Mouse (Mus musculus): ENCODE data around the gene Fmo3. TPM values are rescaled to one million over a fixed set of nuclear protein-coding genes. Genes with fewer than 3 reads are reported as not detected.

The Fmo3 gene
- total RNA-seq, 2 experiments from 2014 or later = not detected

- H3K4me3 ChIP-seq = no peak overlapping the region
- no peak for TF ChIP-seq CTCF (IDR thresholded peaks at IDR 0.05)
- no peak overlapping the region for H3K27ac ChIP-seq
- no peak for DNase-seq
- intact Hi-C loops (cut with DNase I) = no loop called here
Measured at GRCm38 (mm10) chr1:162916661-162917060, 67.7 kb downstream of the Fmo3 start.

GRCm38 (mm10) chr1:162914932-162915556 is 69.3 kb downstream of the Fmo3 start:
- Histone ChIP-seq H3K4me3 (no peak overlapping the region), H3K27ac (no peak overlapping the region)
- intact Hi-C loops (cut with DNase I) = no loop called here
- DNase-seq = no peak
- no peak for TF ChIP-seq CTCF (IDR thresholded peaks at IDR 0.05)

- no peak for DNase-seq
- Histone ChIP-seq H3K27ac (no peak overlapping the region), H3K4me3 (no peak overlapping the region)
- no peak for TF ChIP-seq CTCF (IDR thresholded peaks at IDR 0.05)
- intact Hi-C loops (cut with DNase I) = no loop called here
Measured at GRCm38 (mm10) chr1:162912085-162912484, 72.2 kb downstream of the Fmo3 start.

Other genes starting within 250 kb of the Fmo3 start
- 10 to 100 TPM; 48.5 to 62.3 TPM for gene Prrc2c, start 244.0 kb downstream of the Fmo3 start, total RNA-seq (2021)
- not detected for gene Fmo4, start 170.6 kb downstream of the Fmo3 start, total RNA-seq (2021)
- gene Fmo1, start 117.9 kb downstream of the Fmo3 start, total RNA-seq (2021) = 10 to 100 TPM; 13.4 to 14.1 TPM
- gene Fmo2, start 85.8 kb downstream of the Fmo3 start, total RNA-seq (2021) = 10 to 100 TPM; 16.3 to 17.7 TPM
- not detected for gene Fmo6, start 47.0 kb downstream of the Fmo3 start, total RNA-seq (2021)
- gene Mroh9, start 101.1 kb upstream of the Fmo3 start, total RNA-seq (2021) = not detected

All from gastrocnemius, adult 2 months (tissue).